Mouse (Mus musculus): ENCODE results near the gene Proz. TPM values are rescaled to one million over a fixed set of nuclear protein-coding genes. Genes with fewer than 3 reads are reported as not detected.

Gene Proz
- polyA plus RNA-seq, 1 experiment from 2014 or later: 37.9 TPM

Other genes with a start within 250 kb of the Proz start
- gene Mcf2l, start 187.1 kb upstream of the Proz start, polyA plus RNA-seq (2015; fragmentation: Nextera tagmentation; extraction: Ambion mirVana): 0.98 and 1.4 TPM in 2 replicates
- 9.8 and 12.4 TPM in 2 replicates for gene F7, start 34.9 kb upstream of the Proz start, polyA plus RNA-seq (2015; fragmentation: Nextera tagmentation; extraction: Ambion mirVana)
- 133 and 162 TPM in 2 replicates for gene F10, start 23.6 kb upstream of the Proz start, polyA plus RNA-seq (2015; fragmentation: Nextera tagmentation; extraction: Ambion mirVana)
- 14.8 and 15.1 TPM in 2 replicates for gene Pcid2, start 44.5 kb downstream of the Proz start, polyA plus RNA-seq (2015; fragmentation: Nextera tagmentation; extraction: Ambion mirVana)
- 71.6 and 76.7 TPM in 2 replicates for gene Cul4a, start 44.7 kb downstream of the Proz start, polyA plus RNA-seq (2015; fragmentation: Nextera tagmentation; extraction: Ambion mirVana)
- gene Lamp1, start 98.2 kb downstream of the Proz start, polyA plus RNA-seq (2015; fragmentation: Nextera tagmentation; extraction: Ambion mirVana): 200 and 205 TPM in 2 replicates
- 8.2 and 8.7 TPM in 2 replicates for gene Grtp1, start 139.7 kb downstream of the Proz start, polyA plus RNA-seq (2015; fragmentation: Nextera tagmentation; extraction: Ambion mirVana)
- 0.85 and 1.1 TPM in 2 replicates for gene Adprhl1, start 193.2 kb downstream of the Proz start, polyA plus RNA-seq (2015; fragmentation: Nextera tagmentation; extraction: Ambion mirVana)
- gene Dcun1d2, start 227.2 kb downstream of the Proz start, polyA plus RNA-seq (2015; fragmentation: Nextera tagmentation; extraction: Ambion mirVana): 8.2 and 8.5 TPM in 2 replicates
- 5.3 and 6.4 TPM in 2 replicates for gene Tmco3, start 227.3 kb downstream of the Proz start, polyA plus RNA-seq (2015; fragmentation: Nextera tagmentation; extraction: Ambion mirVana)